ENCODE assay signal across 24 mouse cellular contexts in the genomic region with DNA sequence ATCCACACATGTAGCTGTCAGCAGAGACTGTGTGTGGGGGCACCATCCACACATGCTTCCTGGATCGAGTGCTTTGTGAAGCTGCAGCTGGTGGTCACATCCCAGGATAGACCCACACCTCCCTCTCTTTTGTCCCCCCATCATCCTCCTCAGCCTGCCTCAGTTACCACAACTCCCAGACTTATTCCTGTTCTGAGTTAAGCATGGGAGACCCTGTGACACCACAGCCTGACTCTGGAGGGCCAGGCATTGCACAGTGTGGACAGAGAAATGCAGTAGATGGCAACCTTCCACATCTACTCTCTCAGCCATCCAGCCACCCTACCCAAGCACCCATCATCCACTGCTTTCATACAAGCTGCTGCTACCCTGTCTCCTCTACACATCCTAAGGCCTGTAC. TPM values are rescaled to one million over a fixed set of nuclear protein-coding genes. Genes with fewer than 3 reads are reported as not detected.
DNase-seq lines count a peak whose midpoint lies in the region; ATAC-seq and TF ChIP-seq lines count a peak whose summit lies in the region.
"Had no signal": no experiment of that assay in that cellular context is flagged by ENCODE, and none has a peak within 500 bp of the region (broad histone marks: within the 10 kb centered on the region; RNA-seq: fewer than 3 reads in every experiment).

No protein-coding gene starts in this region.

- no peak overlapping the region for H3K27ac ChIP-seq in heart, embryonic 12.5 days (ENCODE audit: poor library complexity, severe bottlenecking)
- no peak overlapping the region for H3K27ac ChIP-seq in limb, embryonic 15.5 days
- H3K27ac ChIP-seq in limb, embryonic 10.5 days = no peak overlapping the region
- no peak overlapping the region for H3K27ac ChIP-seq in stomach, postnatal 0 days (replicated peaks)
- H3K27ac ChIP-seq in hindbrain, embryonic 10.5 days = no peak overlapping the region
- H3K27ac ChIP-seq: embryonic facial prominence, embryonic 13.5 days; embryonic facial prominence, embryonic 15.5 days; forebrain, embryonic 10.5 days; forebrain, embryonic 12.5 days had no signal

- peaks cover 8% of the 10 kb centered on the region; the same call in 1 of the 2 replicates for H3K4me1 ChIP-seq in heart, embryonic 12.5 days (replicated peaks)
- peaks cover 12% of the 10 kb centered on the region for H3K4me1 ChIP-seq in limb, embryonic 15.5 days
- peaks cover 15% of the 10 kb centered on the region for H3K4me1 ChIP-seq in limb, embryonic 10.5 days
- 0 out of 2 replicates have a peak, but pooled peaks cover 4% of the 10 kb centered on the region for H3K4me1 ChIP-seq in stomach, postnatal 0 days (replicated peaks; ENCODE audit: control insufficient read depth, insufficient read depth)
- H3K4me1 ChIP-seq in hindbrain, embryonic 10.5 days (replicated peaks) = peaks cover 15% of the 10 kb centered on the region

- no peak overlapping the region for H3K9ac ChIP-seq in heart, embryonic 12.5 days
- no peak overlapping the region for H3K9ac ChIP-seq in limb, embryonic 15.5 days
- no peak overlapping the region for H3K9ac ChIP-seq in stomach, postnatal 0 days (ENCODE audit: low read length)
- H3K9ac ChIP-seq: embryonic facial prominence, embryonic 13.5 days; embryonic facial prominence, embryonic 15.5 days; forebrain, embryonic 12.5 days had no signal

- no peak for TF ChIP-seq EP300 in stomach, postnatal 0 days (optimal IDR thresholded peaks at IDR 0.05)

- WGBS in heart, embryonic 12.5 days = 65% methylated on average over 1 of the region's 1 CpGs
- 76% methylated on average over 1 of the region's 1 CpGs for WGBS in limb, embryonic 15.5 days
- WGBS in limb, embryonic 10.5 days = 85% methylated on average over 1 of the region's 1 CpGs
- 81% methylated on average over 1 of the region's 1 CpGs for WGBS in stomach, postnatal 0 days
- WGBS in hindbrain, embryonic 10.5 days = 89% methylated on average over 1 of the region's 1 CpGs

- H3K4me3 ChIP-seq in heart, embryonic 12.5 days = no peak overlapping the region
- H3K4me3 ChIP-seq in limb, embryonic 15.5 days = no peak overlapping the region
- no peak overlapping the region for H3K4me3 ChIP-seq in limb, embryonic 10.5 days
- no peak overlapping the region for H3K4me3 ChIP-seq in stomach, postnatal 0 days (ENCODE audit: low read depth, low read length)
- no peak overlapping the region for H3K4me3 ChIP-seq in hindbrain, embryonic 10.5 days
- H3K4me3 ChIP-seq: embryonic facial prominence, embryonic 13.5 days; embryonic facial prominence, embryonic 15.5 days; forebrain, embryonic 10.5 days; forebrain, embryonic 12.5 days had no signal

- H3K9me3 ChIP-seq in heart, embryonic 12.5 days (replicated peaks) = no peaks in the 10 kb centered on the region
- H3K9me3 ChIP-seq in limb, embryonic 15.5 days = no peaks in the 10 kb centered on the region
- no peaks in the 10 kb centered on the region for H3K9me3 ChIP-seq in limb, embryonic 10.5 days (replicated peaks)
- no peaks in the 10 kb centered on the region for H3K9me3 ChIP-seq in stomach, postnatal 0 days (ENCODE audit: control insufficient read depth, low read length)
- H3K9me3 ChIP-seq in hindbrain, embryonic 10.5 days = no peaks in the 10 kb centered on the region
- H3K9me3 ChIP-seq: embryonic facial prominence, embryonic 13.5 days; embryonic facial prominence, embryonic 15.5 days; forebrain, embryonic 10.5 days; forebrain, embryonic 12.5 days had no signal

- H3K36me3 ChIP-seq in heart, embryonic 12.5 days = no peaks in the 10 kb centered on the region
- no peaks in the 10 kb centered on the region for H3K36me3 ChIP-seq in limb, embryonic 15.5 days
- no peaks in the 10 kb centered on the region for H3K36me3 ChIP-seq in limb, embryonic 10.5 days
- no peaks in the 10 kb centered on the region for H3K36me3 ChIP-seq in stomach, postnatal 0 days (ENCODE audit: control insufficient read depth, insufficient read depth, low read length)
- no peaks in the 10 kb centered on the region for H3K36me3 ChIP-seq in hindbrain, embryonic 10.5 days
- H3K36me3 ChIP-seq: embryonic facial prominence, embryonic 13.5 days; embryonic facial prominence, embryonic 15.5 days; forebrain, embryonic 10.5 days; forebrain, embryonic 12.5 days had no signal

- TF ChIP-seq CTCF in stomach, postnatal 0 days (IDR thresholded peaks at IDR 0.05; ENCODE audit: low read depth) = no peak

- DNase-seq in heart, adult 11 months = peak; percentile 59
- no peak for DNase-seq in limb, embryonic 10.5 days (ENCODE audit: low spot score)
- peak; percentile 7 for DNase-seq in stomach, postnatal 0 days (ENCODE audit: low spot score)
- no peak for DNase-seq in hindbrain, embryonic 10.5 days (ENCODE audit: low spot score)
- DNase-seq: adrenal gland, postnatal 10 days; adrenal gland, postnatal 25 days; cerebellum, adult 11 months; cerebellum, adult 18-20 months; cerebellum, adult 8-10 months; cerebellum, adult 9-11 months; cerebellum, postnatal 14 days; cerebellum, postnatal 36 days; embryo, embryonic 11 days had no signal

- H3K4me2 ChIP-seq in heart, embryonic 12.5 days = no peak overlapping the region
- no peak overlapping the region for H3K4me2 ChIP-seq in limb, embryonic 15.5 days
- no peak overlapping the region for H3K4me2 ChIP-seq in stomach, postnatal 0 days (replicated peaks; ENCODE audit: low read depth)
- H3K4me2 ChIP-seq: embryonic facial prominence, embryonic 13.5 days; embryonic facial prominence, embryonic 15.5 days; forebrain, embryonic 12.5 days had no signal

- H3K27me3 ChIP-seq in heart, embryonic 12.5 days (replicated peaks) = 0 out of 2 replicates have a peak, but pooled peaks cover 2% of the 10 kb centered on the region
- no peaks in the 10 kb centered on the region for H3K27me3 ChIP-seq in limb, embryonic 15.5 days
- no peaks in the 10 kb centered on the region for H3K27me3 ChIP-seq in limb, embryonic 10.5 days (ENCODE audit: low read depth, poor library complexity, severe bottlenecking)
- no peaks in the 10 kb centered on the region for H3K27me3 ChIP-seq in stomach, postnatal 0 days (ENCODE audit: control insufficient read depth, insufficient read depth, low read length)
- no peaks in the 10 kb centered on the region for H3K27me3 ChIP-seq in hindbrain, embryonic 10.5 days (ENCODE audit: insufficient read depth, poor library complexity, severe bottlenecking)
- H3K27me3 ChIP-seq: embryonic facial prominence, embryonic 13.5 days; embryonic facial prominence, embryonic 15.5 days; forebrain, embryonic 12.5 days had no signal

- no peak for ATAC-seq in heart, embryonic 12.5 days (ENCODE audit: insufficient number of reproducible peaks, low FRiP score)
- 0 out of 2 replicates have a peak, but pooled peaks have one; percentile 14 for ATAC-seq in limb, embryonic 15.5 days (ENCODE audit: insufficient number of reproducible peaks, low FRiP score, low TSS enrichment, low read depth)
- 0 out of 2 replicates have a peak, but pooled peaks have one; percentile 20 for ATAC-seq in erythroblast, adult 5-6 weeks (replicated peaks; ENCODE audit: low FRiP score, poor library complexity, severe bottlenecking)
- ATAC-seq in stomach, postnatal 0 days (ENCODE audit: low FRiP score, low TSS enrichment) = no peak
- ATAC-seq: forebrain, embryonic 14.5 days; forebrain, embryonic 16.5 days had no signal

RNA-seq across cellular contexts. Expression of a gene that starts 27.0 kb away (rescaled TPM):
- 20.0 and 22.5 TPM in 2 replicates for polyA plus RNA-seq in heart, embryonic 12.5 days (2016; fragmentation: Nextera tagmentation; extraction: Ambion mirVana)
- polyA plus RNA-seq in limb, embryonic 15.5 days (2015; fragmentation: Nextera tagmentation; extraction: Ambion mirVana) = 25.2 and 26.3 TPM in 2 replicates
- 27.9 and 28.4 TPM in 2 replicates for polyA plus RNA-seq in limb, embryonic 10.5 days (2016; fragmentation: Nextera tagmentation; extraction: Ambion mirVana)
- total RNA-seq in erythroblast, adult 5-6 weeks (2015; ENCODE audit: low replicate concordance) = 29.2 and 52.5 TPM in 2 replicates
- 41.7 and 56.7 TPM in 2 replicates for total RNA-seq in erythroblast, adult 5-6 weeks (2017; ENCODE audit: low replicate concordance)
- 17.0 and 19.4 TPM in 2 replicates for polyA plus RNA-seq in stomach, postnatal 0 days (2015; fragmentation: Nextera tagmentation; extraction: Ambion mirVana)
- polyA plus RNA-seq in hindbrain, embryonic 10.5 days (2016; fragmentation: Nextera tagmentation; extraction: Ambion mirVana) = 24.7 and 26.8 TPM in 2 replicates

RNA-seq across cellular contexts. Expression of a gene that starts 59.5 kb away (rescaled TPM):
- 0.11 and 0.23 TPM in 2 replicates for polyA plus RNA-seq in heart, embryonic 12.5 days (2016; fragmentation: Nextera tagmentation; extraction: Ambion mirVana)
- not detected in 2 replicates for polyA plus RNA-seq in limb, embryonic 15.5 days (2015; fragmentation: Nextera tagmentation; extraction: Ambion mirVana)
- 0.33 and 0.50 TPM in 2 replicates for polyA plus RNA-seq in limb, embryonic 10.5 days (2016; fragmentation: Nextera tagmentation; extraction: Ambion mirVana)
- not detected in 2 replicates for total RNA-seq in erythroblast, adult 5-6 weeks (2015; ENCODE audit: low replicate concordance)
- 0.85 TPM in 1 of 2 replicates, not detected in the other for total RNA-seq in erythroblast, adult 5-6 weeks (2017; ENCODE audit: low replicate concordance)
- 0.63 and 1.0 TPM in 2 replicates for polyA plus RNA-seq in stomach, postnatal 0 days (2015; fragmentation: Nextera tagmentation; extraction: Ambion mirVana)
- 0.29 TPM in 1 of 2 replicates, not detected in the other for polyA plus RNA-seq in hindbrain, embryonic 10.5 days (2016; fragmentation: Nextera tagmentation; extraction: Ambion mirVana)
- total RNA-seq: adrenal gland, postnatal 25 days had no signal
- polyA plus RNA-seq: adrenal gland, adult 2 months; C2C12; embryonic facial prominence, embryonic 15.5 days; forebrain, embryonic 10.5 days; forebrain, embryonic 12.5 days; forebrain, embryonic 14.5 days; forebrain, embryonic 16.5 days had no signal

Comparison
In these comparisons a context has a peak if more than half of its experiments do, and no peak if none do; other contexts are left out.
1. DNase-seq: peak in heart, adult 11 months (single experiment) and stomach, postnatal 0 days (single experiment); none in limb, embryonic 10.5 days (single experiment) and hindbrain, embryonic 10.5 days (single experiment).
2. ATAC-seq: peak in limb, embryonic 15.5 days (single experiment) and erythroblast, adult 5-6 weeks (single experiment); none in heart, embryonic 12.5 days (single experiment) and stomach, postnatal 0 days (single experiment).